Mouse (Mus musculus) adipose tissue, adult 10 weeks (tissue): ENCODE data around the gene Slc17a4. TPM values are rescaled to one million over a fixed set of nuclear protein-coding genes. Genes with fewer than 3 reads are reported as not detected.

Experiments
- polyA plus RNA-seq: library from polyadenylated mRNA; stranded (reverse); fragments of 350-450 nt; fragmentation: Illumina TruSeq; extraction: RNeasy Lipid Tissue Mini Kit (QIAGEN cat#74804); gene quantifications from one replicate; pipeline ENCODE4 v1.2.3, GENCODE M21; 2014; ENCODE audit warnings: low read depth, low replicate concordance

Gene Slc17a4
- not detected for polyA plus RNA-seq

GRCm38 (mm10) chr13:23914376-23915167 lies at the start of gene Slc17a4:
TSS of gene Slc17a4 (minus strand) at chr13:23915009.

GRCm38 (mm10) chr13:23934211-23934520 lies 19.4 kb upstream of the Slc17a4 start, which contains the start of gene Hist1h2aa:
TSS of gene Hist1h2aa (plus strand) at chr13:23934462.

GRCm38 (mm10) chr13:23933421-23934210 lies 18.8 kb upstream of the Slc17a4 start, which contains the start of gene Hist1h2ba:
TSS of gene Hist1h2ba (minus strand) at chr13:23934156.

GRCm38 (mm10) chr13:23867405-23867804 lies 47.4 kb downstream of the Slc17a4 start, which contains the start of gene Slc17a1:
TSS of gene Slc17a1 (plus strand) at chr13:23867750.

Other genes starting within 250 kb of the Slc17a4 start
- 0.42 TPM for gene Hist1h2ac, start 231.1 kb downstream of the Slc17a4 start, polyA plus RNA-seq
- 128 TPM for gene Hist1h2bc, start 230.8 kb downstream of the Slc17a4 start, polyA plus RNA-seq
- gene Hist1h1t, start 219.2 kb downstream of the Slc17a4 start, polyA plus RNA-seq = not detected
- 0.73 TPM for gene Hist1h4c, start 216.6 kb downstream of the Slc17a4 start, polyA plus RNA-seq
- gene Hfe, start 204.2 kb downstream of the Slc17a4 start, polyA plus RNA-seq = 35.7 TPM
- gene Hist1h1c, start 176.2 kb downstream of the Slc17a4 start, polyA plus RNA-seq = 73.4 TPM
- gene Hist1h3c, start 169.4 kb downstream of the Slc17a4 start, polyA plus RNA-seq = not detected
- gene Hist1h2bb, start 168.3 kb downstream of the Slc17a4 start, polyA plus RNA-seq = not detected
- not detected for gene Hist1h2ab, start 163.9 kb downstream of the Slc17a4 start, polyA plus RNA-seq
- not detected for gene Hist1h3b, start 162.7 kb downstream of the Slc17a4 start, polyA plus RNA-seq
- gene Hist1h4b, start 158.0 kb downstream of the Slc17a4 start, polyA plus RNA-seq = not detected
- gene Hist1h4a, start 153.8 kb downstream of the Slc17a4 start, polyA plus RNA-seq = 2.5 TPM
- gene Hist1h3a, start 152.6 kb downstream of the Slc17a4 start, polyA plus RNA-seq = not detected
- gene Hist1h1a, start 151.3 kb downstream of the Slc17a4 start, polyA plus RNA-seq = not detected
- 0.15 TPM for gene Trim38, start 145.1 kb downstream of the Slc17a4 start, polyA plus RNA-seq
- not detected for gene Slc17a2, start 108.0 kb downstream of the Slc17a4 start, polyA plus RNA-seq
- gene Slc17a3, start 75.6 kb downstream of the Slc17a4 start, polyA plus RNA-seq = not detected
- 0.35 TPM for gene Slc17a1, start 47.3 kb downstream of the Slc17a4 start, polyA plus RNA-seq
- not detected for gene Hist1h2ba, start 19.1 kb upstream of the Slc17a4 start, polyA plus RNA-seq
- not detected for gene Hist1h2aa, start 19.5 kb upstream of the Slc17a4 start, polyA plus RNA-seq
- gene Scgn, start 76.2 kb upstream of the Slc17a4 start, polyA plus RNA-seq = 0.69 TPM